Mouse (Mus musculus) kidney, embryonic 16.5 days (tissue): ENCODE results near the gene Hs3st5. TPM values are rescaled to one million over a fixed set of nuclear protein-coding genes. Genes with fewer than 3 reads are reported as not detected.

Experiments used
- ATAC-seq: fragments of 200-750 bp; cut with Nextera tagmentation; 2 replicates; pipeline ENCODE4 v1.8.0; 2017; ENCODE audit warnings: moderate TSS enrichment; ENCODE audit not compliant: low FRiP score, low TSS enrichment
- H3K27ac ChIP-seq: fragments of 300-500 bp; sonication (generic); 2 replicates; pipeline ENCODE4 v1.5.1; 2014; ENCODE audit warnings: low read length
- H3K27me3 ChIP-seq: fragments of 300-500 bp; sonication (generic); 2 replicates; pipeline ENCODE4 v1.6.1; 2014; ENCODE audit warnings: low read length, control low read depth, mixed read lengths; ENCODE audit not compliant: insufficient read depth
- H3K36me3 ChIP-seq: fragments of 300-500 bp; sonication (generic); 2 replicates; pipeline ENCODE4 v1.6.1; 2014; ENCODE audit warnings: low read length, control low read depth, mixed read lengths; ENCODE audit not compliant: insufficient read depth
- H3K4me1 ChIP-seq: fragments of 300-500 bp; sonication (generic); 2 replicates; pipeline ENCODE4 v1.6.1; 2014; ENCODE audit warnings: low read length, control low read depth, mixed read lengths; ENCODE audit not compliant: insufficient read depth
- H3K4me2 ChIP-seq: fragments of 300-500 bp; sonication (generic); replicated peaks from 2 replicates; pipeline ENCODE4 v1.6.1; 2014; ENCODE audit warnings: low read depth, low read length
- H3K4me3 ChIP-seq: fragments of 300-500 bp; sonication (generic); 2 replicates; pipeline ENCODE4 v1.5.1; 2014; ENCODE audit warnings: mild to moderate bottlenecking, low read length
- H3K9ac ChIP-seq: fragments of 300-500 bp; sonication (generic); replicated peaks from 2 replicates; pipeline ENCODE4 v1.6.1; 2014; ENCODE audit warnings: low read length
- H3K9me3 ChIP-seq: fragments of 300-500 bp; sonication (generic); 2 replicates; pipeline ENCODE4 v1.6.1; 2016; ENCODE audit warnings: low read length, control low read depth
- WGBS: fragments of 180-500 bp; shearing (Covaris S2); extraction: QIAGEN DNeasy Blood & Tissue Kit; methylation state at CpG from one replicate; pipeline ENCODE4 v1.1.7; 2014; 5-methylcytosine and 5-hydroxymethylcytosine counted together
- polyA plus RNA-seq: library from polyadenylated mRNA; unstranded; fragments of >200 nt; fragmentation: Nextera tagmentation; extraction: Ambion mirVana; gene quantifications from 2 replicates; pipeline ENCODE4 v1.2.1, GENCODE M21; 2015

The Hs3st5 gene
- polyA plus RNA-seq, 1 experiment from 2014 or later = 0.27 TPM

DNA sequence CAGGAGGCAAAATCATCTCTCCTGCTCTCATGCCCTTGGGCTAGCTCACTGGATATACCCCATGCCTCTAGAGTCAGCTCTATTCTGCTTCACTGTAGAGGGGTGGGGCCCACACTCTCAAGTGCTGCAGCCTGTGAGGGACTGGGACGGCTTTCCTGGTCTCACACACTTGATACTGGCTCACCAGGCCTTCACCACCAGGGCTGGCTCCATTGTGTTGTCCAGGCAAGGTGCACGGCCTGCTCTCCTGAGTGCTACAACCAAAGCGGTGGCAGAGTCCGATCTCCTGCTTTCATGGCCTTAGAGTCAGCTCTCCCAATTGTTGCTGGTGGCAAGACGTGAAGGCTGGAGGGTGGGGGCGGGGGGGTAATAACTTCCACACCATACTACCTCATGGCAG lies 268.3 kb downstream of the Hs3st5 start:
- no peak overlapping the region for H3K27ac ChIP-seq
- H3K4me3 ChIP-seq = no peak overlapping the region
- H3K9me3 ChIP-seq = no peaks in the 10 kb centered on the region
- ATAC-seq = no peak
- H3K36me3 ChIP-seq = no peaks in the 10 kb centered on the region
- H3K9ac ChIP-seq = no peak overlapping the region
- H3K4me2 ChIP-seq = no peak overlapping the region
- H3K27me3 ChIP-seq = no peaks in the 10 kb centered on the region
- no peaks in the 10 kb centered on the region for H3K4me1 ChIP-seq
- 81% methylated on average over 6 of the region's 6 CpGs for WGBS

DNA sequence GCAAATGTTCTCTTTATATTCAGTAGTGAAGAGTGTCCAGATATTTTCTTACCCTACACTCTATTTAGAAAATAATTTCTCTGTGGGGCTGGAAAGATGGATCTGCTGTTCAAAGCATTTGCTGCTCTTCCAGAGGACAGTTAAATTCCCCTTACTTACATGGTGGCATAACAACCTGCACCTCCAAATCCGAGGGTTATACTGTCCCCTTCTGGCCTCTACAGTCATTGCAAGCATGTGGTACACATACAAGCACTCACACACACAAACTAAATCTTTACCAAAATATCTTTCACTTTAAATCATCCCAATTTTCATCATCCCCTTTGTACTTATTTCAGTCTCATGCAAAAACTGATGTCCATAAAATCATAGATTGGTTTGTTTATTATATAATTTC lies 275.0 kb downstream of the Hs3st5 start:
- H3K4me3 ChIP-seq = no peak overlapping the region
- no peak overlapping the region for H3K4me2 ChIP-seq
- no peak overlapping the region for H3K9ac ChIP-seq
- H3K36me3 ChIP-seq = no peaks in the 10 kb centered on the region
- H3K27me3 ChIP-seq = no peaks in the 10 kb centered on the region
- no peak for ATAC-seq
- 0 out of 2 replicates have a peak, but pooled peaks cover 2% of the 10 kb centered on the region for H3K9me3 ChIP-seq
- 43% methylated on average over 1 of the region's 1 CpGs for WGBS
- H3K4me1 ChIP-seq = no peaks in the 10 kb centered on the region
- H3K27ac ChIP-seq = no peak overlapping the region

DNA sequence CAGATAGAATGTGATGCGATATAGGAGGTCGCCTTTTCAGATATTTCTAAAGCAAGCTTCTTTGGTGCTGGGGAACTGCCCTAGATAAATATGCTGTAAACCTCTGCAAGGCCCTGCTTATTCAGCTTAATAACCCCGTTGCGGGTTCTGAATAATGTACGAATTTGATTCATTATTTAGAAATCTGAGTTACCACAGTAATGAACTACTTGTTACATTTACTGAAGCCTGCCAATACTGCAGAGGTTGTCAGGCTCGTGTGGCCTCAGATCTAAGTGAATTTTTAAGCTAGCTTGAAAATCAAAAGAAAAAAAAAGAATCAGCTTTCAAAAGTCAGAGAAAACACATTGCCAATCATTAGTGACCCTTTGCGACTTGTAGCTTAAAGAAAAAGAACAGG lies 280.4 kb downstream of the Hs3st5 start:
- 79% methylated on average over 7 of the region's 7 CpGs for WGBS
- Histone ChIP-seq H3K9ac (no peak overlapping the region), H3K36me3 (no peaks in the 10 kb centered on the region), H3K27ac (no peak overlapping the region), H3K9me3 (no peaks in the 10 kb centered on the region), H3K4me1 (no peaks in the 10 kb centered on the region), H3K4me3 (no peak overlapping the region), H3K4me2 (no peak overlapping the region), H3K27me3 (no peaks in the 10 kb centered on the region)
- ATAC-seq = no peak

DNA sequence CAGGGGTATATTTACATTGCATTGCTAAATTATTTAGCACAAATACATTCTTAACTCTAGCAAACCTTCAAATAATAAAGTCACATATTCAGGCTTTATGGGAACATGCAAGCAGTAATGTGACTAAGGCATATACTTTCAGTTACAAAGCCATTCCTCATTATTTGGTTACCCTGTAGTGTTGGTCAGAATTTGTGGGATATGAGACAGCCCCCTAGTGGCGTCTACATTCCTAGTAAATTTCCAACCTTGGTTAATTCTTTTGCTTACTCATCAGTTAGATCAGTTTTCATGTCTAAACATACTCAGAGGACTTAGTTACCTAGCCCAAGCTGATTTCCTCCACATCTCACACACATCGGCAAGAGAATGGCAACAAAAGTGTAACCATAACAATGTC lies 285.2 kb downstream of the Hs3st5 start:
- WGBS = 21% methylated on average over 2 of the region's 2 CpGs
- no peak; the same call in 1 of the 2 replicates for ATAC-seq
- Histone ChIP-seq H3K27ac (no peak overlapping the region), H3K9me3 (no peaks in the 10 kb centered on the region), H3K4me1 (no peaks in the 10 kb centered on the region), H3K36me3 (no peaks in the 10 kb centered on the region), H3K4me2 (no peak overlapping the region), H3K27me3 (no peaks in the 10 kb centered on the region), H3K4me3 (no peak overlapping the region), H3K9ac (no peak overlapping the region)

DNA sequence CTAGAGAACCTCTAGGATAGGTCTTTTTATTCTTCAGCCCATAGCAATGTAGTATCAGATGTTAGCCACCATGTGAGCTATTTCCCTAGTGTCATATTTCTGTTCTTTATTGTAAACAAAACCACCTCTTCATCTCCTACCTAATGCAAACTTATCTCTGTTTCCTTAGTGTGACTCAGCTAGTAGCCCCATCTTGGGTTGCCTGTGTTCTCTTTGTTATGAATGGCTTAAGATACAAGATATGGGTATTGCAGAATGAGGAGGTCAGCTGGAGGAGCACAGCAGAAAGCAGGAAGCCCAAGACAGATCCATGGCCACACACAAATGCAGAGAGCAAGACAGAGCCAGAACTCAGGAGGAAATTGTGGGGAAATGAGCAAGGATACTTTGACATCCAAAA lies 288.7 kb downstream of the Hs3st5 start:
- Histone ChIP-seq H3K4me2 (no peak overlapping the region), H3K9ac (no peak overlapping the region), H3K9me3 (no peaks in the 10 kb centered on the region), H3K36me3 (no peaks in the 10 kb centered on the region), H3K4me3 (no peak overlapping the region), H3K27me3 (no peaks in the 10 kb centered on the region), H3K4me1 (no peaks in the 10 kb centered on the region), H3K27ac (no peak overlapping the region)
- 0 out of 2 replicates have a peak, but pooled peaks have one; percentile 15 for ATAC-seq

DNA sequence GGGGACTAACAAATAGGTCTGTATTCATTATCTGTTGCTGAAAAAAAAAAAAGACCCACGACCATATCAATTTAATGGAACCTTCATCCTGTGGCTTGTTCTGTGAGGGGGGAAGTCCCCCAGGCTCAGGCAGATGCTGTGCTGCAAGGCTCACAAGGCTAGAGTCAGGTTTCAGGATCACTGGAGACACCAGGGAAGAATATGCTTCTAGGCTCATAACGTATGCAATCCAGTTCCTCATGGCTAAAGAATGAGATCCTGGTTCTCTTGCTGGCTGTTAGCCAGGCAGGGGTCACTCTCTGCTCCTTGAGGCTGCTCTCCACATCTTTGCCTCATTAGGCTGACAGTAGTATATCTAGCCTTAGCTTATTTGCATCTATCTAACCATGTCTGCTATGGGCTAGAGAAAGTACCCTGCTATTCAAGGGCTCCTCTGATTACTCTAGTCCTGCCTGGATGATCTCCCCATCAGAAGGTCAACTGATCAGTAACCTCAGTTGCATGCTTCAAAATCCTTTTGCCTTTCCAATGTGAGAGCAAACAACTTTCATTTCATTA lies 294.4 kb downstream of the Hs3st5 start:
- Histone ChIP-seq H3K27me3 (no peaks in the 10 kb centered on the region), H3K36me3 (no peaks in the 10 kb centered on the region), H3K4me1 (no peaks in the 10 kb centered on the region), H3K27ac (no peak overlapping the region), H3K4me3 (no peak overlapping the region), H3K4me2 (no peak overlapping the region), H3K9me3 (no peaks in the 10 kb centered on the region), H3K9ac (no peak overlapping the region)
- ATAC-seq = peak; percentile 39; the same call in 1 of the 2 replicates
- 23% methylated on average over 2 of the region's 2 CpGs for WGBS

DNA sequence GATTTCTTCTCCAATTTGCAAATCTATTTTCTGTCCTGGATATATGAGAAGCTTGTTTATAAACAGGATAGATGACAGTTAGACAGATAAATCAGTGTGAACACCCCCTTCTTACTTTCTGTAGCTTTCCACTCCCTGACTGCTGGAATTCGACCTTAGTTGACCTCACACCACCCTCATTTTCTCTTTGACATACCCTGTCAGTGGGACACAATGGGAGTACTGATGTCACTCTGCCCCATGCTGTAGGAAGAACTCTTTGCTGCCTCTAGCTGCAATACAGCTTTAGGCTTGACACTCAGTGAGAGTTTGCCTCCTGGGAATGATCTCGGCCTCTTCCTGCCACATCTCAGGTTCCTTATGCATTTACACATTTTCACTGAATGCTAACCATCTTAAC lies 297.1 kb downstream of the Hs3st5 start:
- Histone ChIP-seq H3K4me3 (no peak overlapping the region), H3K9ac (no peak overlapping the region), H3K4me1 (no peaks in the 10 kb centered on the region), H3K27me3 (no peaks in the 10 kb centered on the region), H3K27ac (no peak overlapping the region), H3K36me3 (no peaks in the 10 kb centered on the region), H3K9me3 (no peaks in the 10 kb centered on the region), H3K4me2 (no peak overlapping the region)
- 17% methylated on average over 2 of the region's 2 CpGs for WGBS
- ATAC-seq = peak; percentile 76

DNA sequence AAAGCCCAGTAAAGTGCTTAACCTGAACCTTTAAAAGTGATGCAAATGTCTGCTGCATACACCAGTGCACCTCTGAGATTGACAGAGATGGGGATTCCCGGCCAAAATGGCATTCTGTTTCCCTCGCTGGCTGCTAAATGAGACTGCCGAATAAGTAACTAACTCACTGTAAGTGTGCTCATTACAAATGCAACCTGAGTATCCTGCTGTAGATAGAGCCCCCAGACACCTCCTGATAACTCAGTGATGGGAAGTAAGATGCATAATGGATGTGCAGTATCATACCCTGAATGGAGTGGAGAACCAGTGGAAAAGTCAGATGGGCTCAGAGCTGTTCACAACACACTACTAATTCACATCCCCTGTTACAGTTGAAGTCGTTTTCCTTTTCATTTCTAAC lies 298.7 kb downstream of the Hs3st5 start:
- no peaks in the 10 kb centered on the region for H3K9me3 ChIP-seq
- WGBS = 64% methylated on average over 4 of the region's 4 CpGs
- H3K4me1 ChIP-seq = no peaks in the 10 kb centered on the region
- H3K27ac ChIP-seq = no peak overlapping the region
- H3K4me2 ChIP-seq = no peak overlapping the region
- no peak for ATAC-seq
- no peaks in the 10 kb centered on the region for H3K27me3 ChIP-seq
- H3K9ac ChIP-seq = no peak overlapping the region
- H3K4me3 ChIP-seq = no peak overlapping the region
- H3K36me3 ChIP-seq = no peaks in the 10 kb centered on the region

DNA sequence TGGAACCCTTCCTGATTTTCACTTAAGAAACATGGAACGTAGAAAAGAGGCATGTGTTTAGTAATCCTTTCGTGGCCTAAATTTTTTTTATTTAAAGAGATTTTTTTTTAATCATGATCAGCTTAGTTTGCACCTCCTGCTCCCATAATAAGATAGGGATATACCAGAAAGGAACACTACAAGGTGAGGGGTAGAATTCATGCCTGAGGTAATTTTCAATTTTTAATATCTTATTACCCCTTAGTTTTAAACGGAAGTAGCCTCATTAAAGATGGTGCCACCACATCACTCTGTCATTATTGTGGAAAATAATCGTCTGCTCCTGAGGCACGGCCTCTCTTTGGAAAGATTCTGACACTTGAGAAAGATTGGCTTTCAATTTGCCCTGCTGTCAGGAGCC lies 299.2 kb downstream of the Hs3st5 start:
- 81% methylated on average over 5 of the region's 5 CpGs for WGBS
- no peak for ATAC-seq
- H3K27ac ChIP-seq = no peak overlapping the region
- H3K4me2 ChIP-seq = no peak overlapping the region
- no peaks in the 10 kb centered on the region for H3K4me1 ChIP-seq
- H3K27me3 ChIP-seq = no peaks in the 10 kb centered on the region
- no peak overlapping the region for H3K9ac ChIP-seq
- H3K9me3 ChIP-seq = no peaks in the 10 kb centered on the region
- no peak overlapping the region for H3K4me3 ChIP-seq
- H3K36me3 ChIP-seq = no peaks in the 10 kb centered on the region

DNA sequence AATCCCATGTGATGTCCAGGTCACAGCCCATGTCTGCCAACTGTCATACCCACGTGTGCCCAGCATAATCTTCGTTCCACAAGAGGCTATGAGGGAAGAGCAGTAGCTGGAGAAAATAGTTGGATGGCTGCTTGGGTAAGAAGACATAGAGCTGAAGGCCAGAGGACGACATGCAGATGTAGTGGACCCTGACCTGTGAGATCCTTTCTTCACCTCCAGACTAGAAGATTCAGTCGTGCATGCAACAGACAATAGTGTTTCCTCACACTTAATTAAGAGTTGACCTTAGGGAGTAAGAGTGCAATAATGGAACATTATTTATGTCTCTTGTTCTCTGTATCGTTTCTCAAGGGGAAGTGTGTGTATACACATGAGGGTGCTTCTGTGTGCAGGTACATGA lies 300.4 kb downstream of the Hs3st5 start:
- H3K27me3 ChIP-seq = no peaks in the 10 kb centered on the region
- H3K4me2 ChIP-seq = no peak overlapping the region
- WGBS = 30% methylated on average over 5 of the region's 5 CpGs
- H3K9ac ChIP-seq = no peak overlapping the region
- no peaks in the 10 kb centered on the region for H3K9me3 ChIP-seq
- H3K4me1 ChIP-seq = no peaks in the 10 kb centered on the region
- ATAC-seq = peak; percentile 49; the same call in 1 of the 2 replicates
- no peak overlapping the region for H3K27ac ChIP-seq
- H3K4me3 ChIP-seq = no peak overlapping the region
- no peaks in the 10 kb centered on the region for H3K36me3 ChIP-seq
